Mouse (Mus musculus): ENCODE measurements around the gene Fah.

Fah gene

DNA sequence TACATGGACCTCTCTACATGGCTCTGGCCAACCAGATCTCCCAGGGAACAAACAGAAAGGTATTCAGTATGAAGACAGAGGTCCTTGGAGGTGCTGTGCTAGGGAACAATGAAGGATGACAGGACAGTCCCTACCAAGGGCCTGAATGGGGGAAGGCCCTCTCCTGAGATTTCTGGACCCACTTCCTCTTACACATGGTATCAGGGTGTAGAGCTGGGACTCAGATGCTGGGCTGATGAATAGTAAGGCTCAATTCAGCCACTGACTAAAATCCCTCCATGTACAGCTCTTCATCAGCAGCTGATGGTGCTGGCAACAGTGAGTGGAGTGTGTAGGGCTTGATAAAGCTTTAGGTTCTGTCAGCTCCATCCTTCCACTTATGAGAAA is 11.6 kb downstream of the Fah start:
- peak; percentile 18 for ATAC-seq (ENCODE audit: low TSS enrichment)

DNA sequence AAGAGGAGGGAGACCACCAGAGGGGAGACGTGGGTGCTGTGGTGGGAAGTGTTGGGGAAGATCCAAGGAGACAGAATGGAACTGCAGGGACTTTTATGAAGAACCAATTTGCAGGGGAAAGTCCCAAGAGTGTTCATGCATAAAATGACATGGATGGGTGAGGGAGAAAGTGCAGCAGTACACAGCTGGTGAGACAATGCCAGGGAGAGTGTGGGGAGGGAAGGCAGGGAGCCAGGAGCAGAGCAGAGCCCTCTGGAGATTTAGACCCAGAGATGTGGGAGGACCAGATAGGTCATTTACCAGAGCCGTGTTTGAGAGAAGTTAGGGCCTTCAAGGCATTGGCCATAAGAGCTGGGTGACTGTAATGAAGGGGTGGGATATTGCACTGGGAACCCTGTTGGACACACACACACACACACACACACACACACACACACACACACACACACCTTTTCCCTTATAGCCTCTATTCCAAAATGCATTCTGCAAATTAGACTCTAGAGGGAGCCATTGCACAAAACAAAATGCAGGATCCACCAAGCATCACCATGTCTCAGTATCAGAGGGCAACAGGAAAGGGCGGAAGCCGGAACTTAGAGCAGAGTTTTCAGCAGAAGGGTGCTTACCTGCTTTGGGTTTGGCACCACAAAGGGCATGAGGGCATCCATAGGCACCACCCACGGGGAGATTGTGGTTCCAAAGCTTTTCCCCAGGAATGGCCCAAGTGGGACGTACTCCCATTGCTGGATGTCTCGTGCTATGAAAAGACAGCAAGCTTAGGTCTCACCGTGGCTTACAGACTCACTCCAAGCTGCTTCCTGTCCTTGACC is 12.2 kb downstream of the Fah start:
- ATAC-seq (ENCODE audit: low TSS enrichment) = peak; percentile 82

DNA sequence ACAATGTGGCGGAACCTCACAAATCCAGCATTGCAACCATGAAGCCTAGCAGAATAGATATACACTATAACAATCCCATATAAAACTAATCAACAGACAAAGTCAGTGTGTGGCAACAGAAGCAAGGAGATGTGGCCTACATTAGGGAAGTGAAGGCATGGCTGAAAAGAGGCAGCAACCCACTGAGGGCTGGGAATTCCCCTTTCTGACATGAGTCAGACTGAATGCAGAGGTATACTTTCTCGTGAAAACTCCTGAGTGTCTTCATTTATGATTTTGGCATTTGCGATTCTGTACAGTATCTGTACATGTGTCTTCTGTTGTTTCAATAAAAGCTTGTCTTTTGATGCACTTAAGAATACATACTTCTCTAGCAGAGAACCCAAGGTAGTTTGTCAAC is 15.2 kb downstream of the Fah start:
- no peak for ATAC-seq (ENCODE audit: low TSS enrichment)

DNA sequence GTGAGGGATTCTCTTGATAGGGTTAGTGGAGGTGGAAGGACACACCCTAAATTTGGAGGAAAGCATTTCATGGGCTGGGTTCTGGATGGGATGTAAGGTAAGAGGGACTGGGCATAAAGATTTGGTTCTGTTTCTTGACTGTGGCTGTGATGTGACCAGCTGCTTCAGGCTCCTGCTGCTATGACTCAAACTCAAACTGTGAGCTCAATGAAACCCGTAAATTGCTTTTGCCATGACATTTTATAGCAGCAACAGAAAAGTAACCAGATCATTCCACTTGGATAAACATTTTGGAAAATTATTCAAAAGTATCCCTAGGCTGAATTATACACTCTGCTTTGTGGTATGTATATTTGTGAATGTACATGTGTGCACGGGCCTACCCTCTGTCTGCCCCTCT is 15.9 kb downstream of the Fah start:
- no peak for ATAC-seq (ENCODE audit: low TSS enrichment)

DNA sequence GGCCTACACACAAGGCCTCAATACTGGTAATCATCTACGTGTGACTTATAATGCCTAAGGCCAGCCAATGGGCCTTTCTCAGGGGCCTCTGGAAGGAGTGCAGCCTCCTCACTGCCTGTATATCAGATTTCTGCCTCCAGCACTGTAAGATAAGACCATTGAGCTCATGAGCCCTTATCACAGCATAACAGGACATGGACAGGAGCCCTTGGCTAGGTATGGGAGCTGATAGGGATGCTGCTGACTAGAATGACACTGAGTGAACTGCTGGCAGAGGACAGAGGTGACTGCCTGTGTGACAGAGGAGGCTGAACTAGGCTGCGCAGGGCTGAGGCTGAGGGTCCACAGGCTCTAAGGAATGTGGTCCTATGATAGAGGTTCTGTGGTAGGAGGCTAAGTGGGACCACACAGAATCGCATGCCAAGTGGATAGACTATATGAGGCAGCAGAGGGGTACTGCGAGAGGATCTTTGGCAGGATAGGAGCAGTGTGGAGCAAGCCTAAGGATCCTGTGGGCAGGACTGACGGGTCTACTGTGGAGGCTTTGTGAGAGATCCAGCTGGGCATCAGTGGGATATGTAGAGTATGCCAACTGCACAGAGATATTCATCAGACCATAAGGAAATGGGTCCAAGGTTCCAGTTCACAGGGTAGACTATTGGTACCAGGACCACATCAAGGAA is 19.3 kb downstream of the Fah start:
- ATAC-seq (ENCODE audit: low TSS enrichment) = peak; percentile 31

DNA sequence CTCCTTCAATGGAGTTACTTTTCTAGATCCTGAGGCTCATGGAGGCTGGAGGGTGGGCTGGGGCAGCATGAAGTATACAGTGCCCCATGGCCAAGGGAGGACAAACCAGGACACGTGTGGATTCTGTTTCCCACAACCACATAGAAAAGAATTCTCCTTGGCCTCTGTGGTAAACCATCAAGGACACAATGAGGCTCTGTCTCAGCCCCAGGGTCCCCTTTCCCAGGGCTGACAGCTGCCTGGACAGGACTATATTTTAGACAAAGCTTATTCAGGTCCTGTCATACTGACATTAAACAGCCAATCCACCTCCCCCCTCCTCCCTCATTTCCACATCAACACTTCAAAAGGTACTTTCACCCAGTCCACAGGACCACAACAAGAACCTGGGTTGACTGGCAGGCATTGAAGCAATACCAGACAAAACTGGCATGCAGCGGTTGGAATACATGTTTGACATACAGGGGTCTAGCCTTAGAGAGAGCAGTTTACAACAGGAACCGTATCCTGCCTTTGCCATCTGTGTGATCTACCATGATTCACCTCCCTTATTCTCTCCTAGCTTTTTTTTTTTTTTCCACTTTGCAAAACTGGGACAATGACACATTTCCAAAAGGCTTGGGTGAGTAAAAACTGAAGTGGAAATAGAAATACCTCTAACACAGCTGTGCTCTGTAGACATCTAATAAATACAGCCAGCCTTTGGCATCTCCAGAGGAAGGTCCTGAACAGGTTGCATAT is 20.0 kb downstream of the Fah start:
- ATAC-seq (ENCODE audit: low TSS enrichment) = peak; percentile 86

DNA sequence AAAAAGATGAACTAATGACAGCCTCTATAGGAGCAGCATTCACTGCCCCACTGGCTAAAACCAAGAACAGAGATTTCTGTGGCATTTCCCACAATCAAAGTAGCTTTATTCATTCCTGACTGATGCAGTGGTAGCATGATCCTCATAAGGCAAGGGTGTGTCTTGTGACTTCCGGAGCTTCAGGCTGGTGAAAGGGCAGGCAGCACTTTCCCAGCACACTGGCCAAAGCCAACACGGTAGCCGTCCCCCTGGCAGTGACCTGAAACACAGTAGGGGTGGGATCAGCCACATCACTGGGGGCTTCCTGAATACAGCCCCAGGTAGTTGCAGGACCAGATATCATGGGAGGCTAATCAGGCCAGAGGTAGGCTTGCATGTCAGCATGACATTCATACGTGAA is 21.4 kb downstream of the Fah start:
- no peak for ATAC-seq (ENCODE audit: low TSS enrichment)

DNA sequence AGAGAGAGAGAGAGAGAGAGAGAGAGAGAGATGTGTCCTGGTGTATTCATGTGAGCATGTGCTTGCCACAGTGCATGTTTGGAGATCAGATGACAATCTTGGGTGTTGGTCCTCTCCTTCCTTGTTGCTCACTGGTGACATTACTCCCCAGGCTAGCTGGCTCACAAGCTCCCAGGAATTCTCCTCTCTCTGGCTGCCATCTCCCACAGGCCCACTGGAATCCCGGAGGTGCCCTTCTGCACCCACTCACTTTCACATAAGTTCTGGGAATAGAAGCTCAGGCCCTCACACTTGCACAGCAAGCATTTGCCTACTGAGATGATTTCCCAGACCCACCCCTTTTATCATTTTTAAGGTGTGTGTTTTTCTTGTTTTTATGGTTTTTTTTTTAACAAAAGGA is 26.8 kb downstream of the Fah start:
- peak; percentile 70 for ATAC-seq (ENCODE audit: low TSS enrichment)

DNA sequence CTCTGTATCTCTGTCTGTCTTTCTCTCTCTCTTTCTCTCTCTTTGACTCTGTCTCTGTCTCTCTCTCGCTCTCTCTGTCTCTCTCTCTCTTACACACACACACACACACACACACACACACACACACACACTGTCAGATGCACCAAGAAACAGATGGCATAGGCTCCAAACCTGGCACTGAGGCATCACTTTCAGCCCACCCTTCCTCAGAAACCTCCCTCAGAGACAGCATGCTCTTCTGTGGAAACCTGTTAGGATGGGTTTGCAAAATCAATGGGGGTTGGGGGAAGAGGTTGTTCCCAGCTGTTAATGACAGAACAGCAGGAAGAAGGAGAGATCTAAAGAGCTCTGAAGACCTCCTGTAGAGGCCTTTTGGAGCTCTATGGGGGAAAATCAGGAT is 27.7 kb downstream of the Fah start:
- ATAC-seq (ENCODE audit: low TSS enrichment) = peak; percentile 81

DNA sequence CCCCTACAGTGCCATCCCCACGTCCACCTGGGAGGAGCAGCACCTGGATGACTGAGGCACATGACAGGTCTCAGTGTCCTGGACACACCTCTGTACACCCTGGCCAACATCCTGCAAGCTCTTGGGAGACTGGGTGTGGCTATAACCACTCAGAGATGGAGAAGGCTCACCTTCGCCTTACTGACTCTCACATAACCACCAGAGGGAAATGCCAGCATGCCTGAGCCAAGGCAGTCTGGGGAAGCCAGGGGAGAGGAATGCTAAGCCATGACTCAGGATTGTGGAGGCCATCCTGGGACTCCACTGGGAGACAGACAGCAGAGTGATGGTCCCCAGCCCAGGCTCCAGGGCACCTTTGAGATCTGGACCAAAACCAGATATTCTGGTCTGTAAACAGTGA is 29.5 kb downstream of the Fah start:
- ATAC-seq (ENCODE audit: low TSS enrichment) = no peak

DNA sequence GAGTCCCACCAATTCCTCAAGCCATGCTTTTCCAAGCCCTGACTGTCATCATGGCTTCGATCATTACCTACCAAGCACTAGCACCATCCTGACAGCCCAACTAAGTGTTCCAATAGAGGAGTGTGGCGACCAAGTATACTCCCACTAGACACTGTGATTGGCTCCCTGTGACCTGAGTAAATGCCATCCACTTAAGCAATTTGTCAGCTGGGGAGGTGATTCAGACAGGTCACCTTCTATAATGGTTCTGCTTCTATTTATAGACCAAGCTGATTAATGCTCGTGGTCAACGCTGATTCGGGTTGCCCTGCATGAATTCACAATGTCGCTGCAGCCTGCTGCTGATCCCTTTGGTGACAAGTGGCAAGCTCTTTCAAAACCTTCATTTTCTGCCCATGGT is 40.3 kb downstream of the Fah start:
- ATAC-seq (ENCODE audit: low TSS enrichment) = no peak

DNA sequence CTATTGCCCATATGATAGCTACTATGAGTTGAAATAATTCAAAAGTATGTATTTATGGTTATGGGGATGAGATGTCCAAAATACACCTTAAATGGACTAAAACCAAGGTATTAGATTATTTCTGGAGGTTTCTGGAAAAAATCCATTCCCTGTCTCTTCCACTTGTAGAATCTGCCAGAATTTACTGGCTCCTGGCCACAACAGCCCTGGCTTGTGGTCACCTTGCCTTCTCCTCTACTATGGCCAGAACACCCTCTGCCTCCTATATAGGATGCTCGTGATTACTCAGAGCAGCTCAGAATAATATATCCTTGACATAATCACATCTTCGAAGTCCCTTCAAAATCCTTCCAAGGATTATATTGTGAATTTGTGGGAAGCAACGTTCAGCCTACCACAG is 42.3 kb downstream of the Fah start:
- ATAC-seq (ENCODE audit: low TSS enrichment) = no peak

DNA sequence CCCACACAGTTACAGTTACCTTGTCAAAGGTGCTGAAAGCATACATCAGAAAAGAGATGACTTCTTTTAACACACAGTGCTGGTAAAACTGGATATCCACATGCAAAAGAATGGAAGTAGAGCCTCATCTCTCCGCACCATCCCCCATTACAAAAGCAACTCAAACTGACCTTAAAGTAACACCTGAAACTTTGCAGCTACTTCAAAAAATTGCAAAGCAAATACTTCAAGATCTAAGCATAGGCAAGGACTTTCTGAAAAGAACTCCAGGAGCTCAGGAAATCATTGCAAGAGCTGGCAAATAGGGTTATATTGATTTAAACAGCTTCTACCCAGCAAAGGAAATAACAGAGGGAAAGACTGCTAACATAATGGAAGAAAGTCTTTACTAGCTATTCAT is 46.0 kb downstream of the Fah start:
- no peak for ATAC-seq (ENCODE audit: low TSS enrichment)

DNA sequence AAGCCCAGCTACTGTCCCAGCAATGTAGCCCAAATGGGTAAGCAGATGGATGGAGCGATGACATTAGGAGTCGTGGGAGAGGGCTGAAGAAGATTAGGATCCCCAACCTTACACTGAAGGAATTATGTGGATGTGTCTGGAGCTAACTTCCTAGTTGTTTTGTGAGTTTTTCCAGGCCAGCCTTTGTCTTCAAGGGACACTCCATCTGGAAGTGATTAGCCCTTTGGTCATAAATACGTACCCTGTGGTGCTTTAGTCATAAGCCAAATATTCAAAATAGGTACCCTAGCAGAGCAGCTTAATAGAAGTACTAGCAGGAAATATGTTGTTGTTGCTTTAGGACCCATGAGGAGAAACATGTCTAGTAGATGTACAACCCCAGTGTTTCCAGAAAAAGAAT is 49.2 kb downstream of the Fah start:
- ATAC-seq (ENCODE audit: low TSS enrichment) = no peak

DNA sequence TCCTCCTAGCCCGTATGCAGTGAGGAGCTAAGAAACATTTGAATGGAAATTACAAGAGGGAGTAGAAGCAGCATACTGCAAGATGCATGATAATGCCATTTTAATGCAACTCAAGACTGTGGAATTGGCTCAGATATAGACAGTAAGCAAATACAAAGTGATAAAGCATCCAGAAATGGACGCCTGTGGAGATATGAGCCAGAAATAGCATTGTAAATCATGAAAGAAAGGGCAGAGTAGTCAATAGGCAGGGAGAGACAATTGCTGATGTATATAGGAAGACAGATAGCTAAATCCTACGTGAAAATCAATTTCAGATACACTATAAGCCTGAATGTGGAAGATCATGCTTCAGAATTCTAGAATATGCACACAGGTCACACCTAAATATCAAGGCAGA is 51.2 kb downstream of the Fah start:
- no peak for ATAC-seq (ENCODE audit: low TSS enrichment)

DNA sequence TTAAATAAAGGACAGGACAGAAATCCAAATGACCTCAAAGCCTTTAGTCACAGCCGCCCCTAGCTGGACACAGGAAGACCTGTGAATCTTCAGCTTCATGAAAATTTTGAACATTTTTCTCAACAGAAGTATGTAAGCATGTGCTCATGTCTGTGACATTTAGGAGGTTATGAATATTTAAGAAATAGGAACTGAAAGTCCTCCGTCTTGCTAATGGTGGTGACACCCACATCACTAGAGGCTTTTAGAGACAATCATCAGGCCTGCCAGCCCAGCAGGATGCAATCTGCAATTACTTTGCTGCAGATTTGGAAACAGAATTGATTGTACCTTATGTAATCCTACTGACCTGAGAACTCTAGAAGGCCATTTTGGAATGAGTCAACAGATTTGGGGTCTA is 55.0 kb downstream of the Fah start:
- ATAC-seq (ENCODE audit: low TSS enrichment) = no peak

DNA sequence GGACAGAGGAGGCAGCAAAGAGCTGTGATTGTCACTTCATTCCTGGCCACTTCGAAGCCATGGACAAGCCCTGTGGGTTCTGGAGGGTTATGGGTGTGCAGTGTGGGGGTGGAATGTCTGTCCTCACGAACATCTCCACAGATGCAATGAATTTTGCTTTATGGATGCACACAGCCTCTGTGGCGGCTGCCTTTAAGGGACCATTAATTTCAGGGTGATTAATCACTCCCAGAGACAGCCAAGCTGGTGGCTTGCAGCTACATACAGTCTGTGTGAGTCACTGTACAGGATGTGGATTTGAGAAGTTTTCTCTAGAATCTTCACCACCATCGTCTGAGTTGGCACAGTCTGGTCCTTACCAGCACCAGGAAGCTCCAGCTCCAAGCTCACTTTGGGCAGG is 59.9 kb downstream of the Fah start:
- no peak for ATAC-seq (ENCODE audit: low TSS enrichment)

DNA sequence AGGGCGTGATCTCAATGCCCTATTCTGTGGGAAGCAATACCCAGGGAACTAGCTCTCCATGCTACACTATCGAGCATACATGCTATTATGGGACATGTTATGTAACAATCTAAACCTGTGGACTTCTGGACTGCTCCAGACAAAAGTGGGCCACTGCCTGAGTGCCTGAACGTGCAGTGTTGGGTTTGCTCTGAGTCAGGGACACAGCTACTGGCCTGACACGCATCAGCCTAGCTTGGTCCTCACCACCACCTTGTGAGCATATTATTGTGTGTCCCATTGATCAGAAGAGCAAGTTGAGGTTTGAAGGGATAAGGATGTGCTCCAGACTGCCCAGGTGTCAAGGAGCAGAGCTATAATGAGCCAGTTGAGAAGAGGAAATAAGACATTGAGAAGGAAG is 61.6 kb downstream of the Fah start:
- no peak for ATAC-seq (ENCODE audit: low TSS enrichment)
